Mouse (Mus musculus): ENCODE results near the gene Mecom. TPM values are rescaled to one million over a fixed set of nuclear protein-coding genes. Genes with fewer than 3 reads are reported as not detected.

The Mecom gene
- polyA plus RNA-seq, 1 experiment from 2014 or later: 10.2 TPM

DNA sequence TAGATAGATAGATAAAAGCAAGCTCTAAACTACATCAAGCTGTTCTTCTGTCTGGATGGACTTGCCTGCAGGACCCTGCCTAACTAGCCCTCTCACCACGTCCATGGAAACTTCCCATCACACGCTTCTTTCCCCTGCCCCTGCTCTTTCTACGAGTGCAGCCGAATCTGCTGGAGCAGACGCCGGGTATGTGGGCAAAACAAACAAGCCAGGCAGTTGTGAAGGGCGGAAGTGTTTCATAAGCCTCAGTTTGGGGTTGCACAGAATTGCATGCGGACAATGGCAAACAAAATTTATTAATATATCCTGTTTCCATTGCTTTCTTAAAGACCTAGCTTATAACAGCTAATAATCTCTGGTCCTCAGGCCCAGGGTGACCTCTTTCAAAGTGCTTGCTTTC is 91.9 kb downstream of the Mecom start:
- Histone ChIP-seq H3K9ac (ENCODE audit: low read depth, low read length) (no peak overlapping the region), H3K36me3 (ENCODE audit: control insufficient read depth, insufficient read depth, low read length) (no peaks in the 10 kb centered on the region), H3K27ac (ENCODE audit: low read length) (no peak overlapping the region), H3K27me3 (replicated peaks; ENCODE audit: control insufficient read depth, insufficient read depth, low read length) (no peaks in the 10 kb centered on the region), H3K9me3 (ENCODE audit: control insufficient read depth, low read length) (no peaks in the 10 kb centered on the region), H3K4me1 (ENCODE audit: control insufficient read depth, insufficient read depth, low read length) (no peaks in the 10 kb centered on the region), H3K4me2 (ENCODE audit: low read depth, low read length) (no peak overlapping the region), H3K4me3 (ENCODE audit: low read length) (no peak overlapping the region)
- 58% methylated on average over 8 of the region's 8 CpGs for WGBS
- no peak for ATAC-seq

DNA sequence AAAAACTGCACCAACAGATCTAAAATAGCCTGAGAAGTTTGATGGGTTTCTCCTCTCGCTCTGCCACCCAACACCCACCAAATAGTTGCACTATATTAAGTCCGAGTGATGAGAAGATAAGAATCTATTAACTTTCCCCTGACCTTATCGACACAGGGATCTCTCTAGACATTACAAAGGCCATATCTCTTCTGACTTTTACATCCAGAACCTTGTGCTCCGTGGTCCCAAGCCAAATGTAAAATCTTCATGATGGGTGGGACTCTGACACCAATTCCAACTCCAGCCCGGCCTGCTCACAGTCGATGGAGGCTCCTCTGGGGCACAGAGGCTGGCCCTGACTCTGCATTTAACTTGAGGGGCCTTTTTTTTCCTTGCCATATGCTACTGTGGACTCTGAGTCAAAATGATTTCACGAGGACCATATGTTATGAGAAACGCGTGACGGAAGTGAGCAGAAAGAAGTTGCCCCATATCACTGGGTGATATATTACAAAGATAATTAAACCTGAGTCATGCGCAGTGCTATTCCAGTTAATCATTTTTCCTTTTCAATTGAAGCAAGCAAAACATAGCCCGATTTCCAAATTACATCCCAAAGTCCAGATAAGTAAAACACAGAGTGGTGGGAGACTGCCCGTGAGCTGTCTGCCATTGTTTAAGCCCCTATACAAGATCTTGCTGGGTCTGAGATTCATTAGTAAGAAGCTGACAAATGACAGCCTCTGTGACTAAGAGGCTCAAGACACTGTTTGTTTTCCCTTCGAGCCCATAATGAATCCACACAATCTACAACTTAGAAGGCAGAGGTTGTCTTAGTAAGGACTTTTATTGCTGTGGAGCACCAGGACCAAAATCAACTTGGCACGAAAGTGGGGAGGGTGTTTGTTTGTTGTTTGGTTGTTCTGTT is 94.0 kb downstream of the Mecom start:
- ATAC-seq: peak; percentile 78
- H3K36me3 ChIP-seq (ENCODE audit: control insufficient read depth, insufficient read depth, low read length): no peaks in the 10 kb centered on the region
- no peak overlapping the region for H3K9ac ChIP-seq (ENCODE audit: low read depth, low read length)
- no peaks in the 10 kb centered on the region for H3K9me3 ChIP-seq (ENCODE audit: control insufficient read depth, low read length)
- H3K4me2 ChIP-seq (ENCODE audit: low read depth, low read length): no peak overlapping the region
- no peaks in the 10 kb centered on the region for H3K4me1 ChIP-seq (ENCODE audit: control insufficient read depth, insufficient read depth, low read length)
- no peak overlapping the region for H3K4me3 ChIP-seq (ENCODE audit: low read length)
- H3K27me3 ChIP-seq (replicated peaks; ENCODE audit: control insufficient read depth, insufficient read depth, low read length): no peaks in the 10 kb centered on the region
- H3K27ac ChIP-seq (ENCODE audit: low read length): no peak overlapping the region
- WGBS: 61% methylated on average over 15 of the region's 15 CpGs

DNA sequence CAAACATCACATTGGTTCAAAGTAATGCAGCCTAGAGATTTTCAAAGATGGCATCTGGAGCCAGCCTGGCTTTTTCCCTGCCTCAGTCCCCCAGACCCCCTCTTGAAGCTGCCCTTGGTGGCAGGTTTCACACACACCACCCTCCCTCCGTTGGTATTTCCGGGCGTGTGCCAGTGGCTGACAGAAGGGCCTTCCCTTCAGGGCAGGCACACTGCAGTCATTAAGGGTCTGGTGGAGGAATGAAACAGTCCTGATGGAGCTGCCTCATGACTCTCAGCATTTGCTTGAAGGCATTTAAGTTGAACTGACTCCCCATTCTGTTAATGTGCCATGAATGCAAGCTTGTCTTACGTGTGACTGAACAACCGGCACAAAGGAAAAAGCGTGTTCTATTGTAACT is 94.8 kb downstream of the Mecom start:
- Histone ChIP-seq H3K4me2 (ENCODE audit: low read depth, low read length) (no peak overlapping the region), H3K9ac (ENCODE audit: low read depth, low read length) (no peak overlapping the region), H3K27me3 (replicated peaks; ENCODE audit: control insufficient read depth, insufficient read depth, low read length) (no peaks in the 10 kb centered on the region), H3K4me3 (ENCODE audit: low read length) (no peak overlapping the region), H3K4me1 (ENCODE audit: control insufficient read depth, insufficient read depth, low read length) (no peaks in the 10 kb centered on the region), H3K36me3 (ENCODE audit: control insufficient read depth, insufficient read depth, low read length) (no peaks in the 10 kb centered on the region), H3K27ac (ENCODE audit: low read length) (no peak overlapping the region), H3K9me3 (ENCODE audit: control insufficient read depth, low read length) (no peaks in the 10 kb centered on the region)
- ATAC-seq: no peak
- WGBS: 77% methylated on average over 6 of the region's 6 CpGs

DNA sequence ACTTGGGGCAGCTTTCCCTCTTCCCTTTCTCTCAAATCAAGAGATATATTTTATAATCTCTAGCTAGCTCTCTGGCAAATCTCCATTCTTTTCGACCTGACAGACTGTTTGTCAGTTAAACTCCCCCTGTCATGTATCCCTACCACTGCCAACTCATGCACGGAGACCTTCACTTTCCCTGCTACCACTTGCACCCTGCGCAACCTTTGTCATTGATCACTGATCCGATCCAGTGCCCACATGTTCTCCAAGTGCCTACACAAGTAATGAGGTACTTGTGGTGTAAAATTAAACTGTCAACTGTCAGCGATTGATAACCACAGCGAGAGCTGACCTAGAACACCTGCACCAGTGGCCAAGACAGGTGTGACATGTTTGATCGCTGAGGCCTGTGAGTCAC is 95.3 kb downstream of the Mecom start:
- no peak for ATAC-seq
- H3K27ac ChIP-seq (ENCODE audit: low read length): no peak overlapping the region
- no peaks in the 10 kb centered on the region for H3K9me3 ChIP-seq (ENCODE audit: control insufficient read depth, low read length)
- H3K4me2 ChIP-seq (ENCODE audit: low read depth, low read length): no peak overlapping the region
- H3K4me1 ChIP-seq (ENCODE audit: control insufficient read depth, insufficient read depth, low read length): no peaks in the 10 kb centered on the region
- H3K36me3 ChIP-seq (ENCODE audit: control insufficient read depth, insufficient read depth, low read length): no peaks in the 10 kb centered on the region
- WGBS: 77% methylated on average over 7 of the region's 7 CpGs
- H3K9ac ChIP-seq (ENCODE audit: low read depth, low read length): no peak overlapping the region
- no peak overlapping the region for H3K4me3 ChIP-seq (ENCODE audit: low read length)
- no peaks in the 10 kb centered on the region for H3K27me3 ChIP-seq (replicated peaks; ENCODE audit: control insufficient read depth, insufficient read depth, low read length)

DNA sequence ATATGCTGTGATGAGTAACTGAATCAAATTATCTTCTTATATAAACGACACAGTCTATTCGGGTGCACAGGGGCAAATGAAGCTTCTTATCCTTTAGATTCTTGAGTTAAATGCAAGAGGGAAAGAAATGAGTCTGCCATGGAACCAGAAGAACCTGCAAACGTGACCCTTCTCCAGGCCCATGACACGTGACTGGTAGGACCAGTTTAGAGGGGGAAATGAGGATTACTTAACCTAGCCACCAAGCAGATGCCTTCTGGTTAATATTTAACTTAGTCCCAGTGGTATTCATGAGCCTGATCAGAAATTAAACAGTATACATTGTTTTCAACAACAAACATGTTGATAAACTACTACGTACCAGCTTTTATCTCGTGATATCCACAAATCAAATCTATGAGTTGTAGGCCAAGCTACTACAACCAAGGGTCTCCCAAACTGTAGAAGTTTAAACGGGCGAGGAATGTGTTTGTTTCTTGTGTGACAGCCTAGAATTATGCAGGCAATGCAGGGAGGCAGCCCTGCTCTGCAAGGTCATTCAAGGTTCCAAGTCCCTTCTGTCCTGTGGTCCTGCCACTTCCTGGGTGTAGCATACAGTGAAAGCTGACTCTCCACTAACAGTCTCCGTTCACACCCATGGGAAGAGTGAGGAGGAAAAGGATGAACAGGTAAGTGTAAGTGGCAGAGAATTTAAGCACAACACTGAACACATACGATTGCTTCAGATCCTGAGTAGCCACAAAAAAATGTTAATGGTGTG is 97.4 kb downstream of the Mecom start:
- Histone ChIP-seq H3K9me3 (ENCODE audit: control insufficient read depth, low read length) (no peaks in the 10 kb centered on the region), H3K4me1 (ENCODE audit: control insufficient read depth, insufficient read depth, low read length) (no peaks in the 10 kb centered on the region), H3K4me2 (ENCODE audit: low read depth, low read length) (no peak overlapping the region; the same call in 1 of the 2 replicates), H3K27ac (ENCODE audit: low read length) (peak overlapping the region; percentile 40; the same call in 1 of the 2 replicates), H3K27me3 (replicated peaks; ENCODE audit: control insufficient read depth, insufficient read depth, low read length) (no peaks in the 10 kb centered on the region), H3K4me3 (ENCODE audit: low read length) (no peak overlapping the region), H3K9ac (ENCODE audit: low read depth, low read length) (no peak overlapping the region), H3K36me3 (ENCODE audit: control insufficient read depth, insufficient read depth, low read length) (no peaks in the 10 kb centered on the region)
- 52% methylated on average over 10 of the region's 10 CpGs for WGBS
- ATAC-seq: peak; percentile 89

DNA sequence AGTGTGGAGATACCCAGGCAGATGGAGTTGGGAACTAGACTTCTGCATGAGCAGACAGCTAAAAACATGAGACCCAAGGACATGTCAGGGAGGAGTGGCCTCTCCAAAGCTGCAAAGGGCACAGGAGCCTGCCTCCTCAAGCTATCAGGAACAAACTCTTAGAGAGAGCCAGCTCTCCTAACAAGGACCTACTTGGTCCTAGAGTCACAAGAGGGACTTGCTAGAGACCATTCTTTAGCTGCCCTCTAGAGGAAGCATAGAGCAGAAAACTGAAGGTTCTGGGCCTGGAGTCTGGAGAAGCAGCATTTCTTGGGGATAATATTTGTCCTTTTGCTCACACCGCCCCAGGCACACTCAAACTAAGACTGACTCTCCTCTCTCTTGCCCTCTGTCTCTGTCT is 99.2 kb downstream of the Mecom start:
- no peak for ATAC-seq
- H3K9me3 ChIP-seq (ENCODE audit: control insufficient read depth, low read length): no peaks in the 10 kb centered on the region
- no peak overlapping the region for H3K4me2 ChIP-seq (ENCODE audit: low read depth, low read length)

DNA sequence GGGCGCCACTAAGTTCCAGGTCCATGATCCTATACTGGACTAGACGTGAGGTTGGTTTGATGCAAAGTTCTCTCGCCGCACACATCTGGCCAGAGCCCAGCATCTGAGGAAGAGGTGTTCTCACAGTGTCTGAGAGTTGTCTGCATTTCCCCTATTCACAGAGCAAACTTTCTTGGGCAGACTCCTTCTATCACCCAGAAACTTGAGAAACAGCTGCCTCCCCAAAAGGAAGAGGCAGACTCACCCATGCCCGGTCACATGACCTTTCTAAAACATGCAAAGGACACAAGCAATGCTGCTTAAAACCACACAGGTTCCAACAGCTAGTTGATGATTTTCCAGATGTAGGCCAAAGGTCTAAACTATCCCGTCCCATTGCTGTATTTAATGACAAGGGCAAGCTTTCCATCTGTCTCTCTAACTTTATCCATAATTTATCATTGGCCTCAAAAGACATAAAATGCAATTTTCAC is 101.8 kb downstream of the Mecom start:
- no peaks in the 10 kb centered on the region for H3K36me3 ChIP-seq (ENCODE audit: control insufficient read depth, insufficient read depth, low read length)
- no peak for ATAC-seq
- no peaks in the 10 kb centered on the region for H3K4me1 ChIP-seq (ENCODE audit: control insufficient read depth, insufficient read depth, low read length)
- 87% methylated on average over 6 of the region's 6 CpGs for WGBS
- no peak overlapping the region for H3K27ac ChIP-seq (ENCODE audit: low read length)
- no peaks in the 10 kb centered on the region for H3K9me3 ChIP-seq (ENCODE audit: control insufficient read depth, low read length)
- no peak overlapping the region for H3K4me3 ChIP-seq (ENCODE audit: low read length)
- no peak overlapping the region for H3K4me2 ChIP-seq (ENCODE audit: low read depth, low read length)
- H3K27me3 ChIP-seq (replicated peaks; ENCODE audit: control insufficient read depth, insufficient read depth, low read length): no peaks in the 10 kb centered on the region
- no peak overlapping the region for H3K9ac ChIP-seq (ENCODE audit: low read depth, low read length)

More for the DNA sequence above, 99.2 kb downstream of the Mecom start:
- WGBS: 95% methylated on average over 1 of the region's 1 CpGs
- Histone ChIP-seq H3K4me1 (ENCODE audit: control insufficient read depth, insufficient read depth, low read length) (no peaks in the 10 kb centered on the region), H3K9ac (ENCODE audit: low read depth, low read length) (no peak overlapping the region), H3K27ac (ENCODE audit: low read length) (no peak overlapping the region), H3K36me3 (ENCODE audit: control insufficient read depth, insufficient read depth, low read length) (no peaks in the 10 kb centered on the region), H3K4me3 (ENCODE audit: low read length) (no peak overlapping the region), H3K27me3 (replicated peaks; ENCODE audit: control insufficient read depth, insufficient read depth, low read length) (no peaks in the 10 kb centered on the region)

DNA sequence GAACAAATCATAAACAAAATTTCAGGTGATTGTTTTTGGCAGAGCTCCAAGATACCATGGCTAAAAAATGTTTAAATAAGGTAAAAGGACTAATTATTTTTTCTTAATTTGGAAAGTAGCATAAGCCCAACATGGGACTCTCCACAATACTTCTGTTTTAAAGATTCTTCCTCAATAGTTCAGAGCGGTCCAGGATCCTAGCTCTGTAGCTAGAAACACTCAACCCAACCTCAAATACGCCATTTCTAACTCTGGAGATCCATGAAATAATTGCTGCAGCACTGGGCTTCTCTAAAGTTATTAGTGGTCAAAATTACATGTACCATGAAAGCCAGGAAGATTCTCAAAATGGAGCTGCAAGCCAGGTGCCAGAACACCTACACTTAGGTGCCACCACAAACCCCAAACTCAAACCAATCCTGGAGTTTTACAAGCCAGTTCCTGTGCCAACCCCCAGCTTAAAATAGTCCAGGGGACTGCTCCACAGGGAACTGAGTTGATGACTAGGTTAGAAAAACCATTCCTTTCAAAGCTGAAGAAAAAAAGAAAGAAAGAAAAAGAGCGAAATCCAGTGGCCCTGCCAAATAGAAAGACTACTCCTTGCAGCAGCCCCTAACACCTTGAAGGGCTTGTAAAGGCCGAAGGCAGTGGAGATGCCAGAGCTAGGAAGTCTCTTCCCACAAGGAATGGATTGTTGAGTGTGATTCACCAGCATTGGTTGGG is 102.4 kb downstream of the Mecom start:
- Histone ChIP-seq H3K9ac (ENCODE audit: low read depth, low read length) (no peak overlapping the region), H3K36me3 (ENCODE audit: control insufficient read depth, insufficient read depth, low read length) (no peaks in the 10 kb centered on the region), H3K4me2 (ENCODE audit: low read depth, low read length) (no peak overlapping the region), H3K27me3 (replicated peaks; ENCODE audit: control insufficient read depth, insufficient read depth, low read length) (no peaks in the 10 kb centered on the region), H3K9me3 (ENCODE audit: control insufficient read depth, low read length) (no peaks in the 10 kb centered on the region), H3K27ac (ENCODE audit: low read length) (no peak overlapping the region), H3K4me1 (ENCODE audit: control insufficient read depth, insufficient read depth, low read length) (no peaks in the 10 kb centered on the region), H3K4me3 (ENCODE audit: low read length) (no peak overlapping the region)
- no peak for ATAC-seq
- 95% methylated on average over 4 of the region's 4 CpGs for WGBS

DNA sequence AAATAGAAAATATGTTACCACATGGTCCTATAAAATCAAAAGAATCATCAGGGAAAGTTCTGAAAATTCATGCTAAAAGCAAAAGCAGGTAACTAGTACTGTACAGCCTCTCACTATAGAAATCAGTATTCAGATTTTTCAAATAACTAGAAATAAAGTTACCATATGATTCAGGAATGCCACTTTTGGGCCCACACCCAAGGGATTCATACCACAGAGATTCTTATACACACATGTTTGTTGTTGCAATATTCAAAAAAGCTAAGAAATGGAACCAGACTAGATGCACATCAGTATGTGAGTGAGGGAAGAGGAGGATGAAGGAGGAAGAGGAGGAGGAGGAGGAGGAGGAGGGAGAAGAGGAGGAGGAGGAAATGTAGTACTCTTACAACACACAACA is 106.2 kb downstream of the Mecom start:
- Histone ChIP-seq H3K27me3 (replicated peaks; ENCODE audit: control insufficient read depth, insufficient read depth, low read length) (no peaks in the 10 kb centered on the region), H3K9me3 (ENCODE audit: control insufficient read depth, low read length) (no peaks in the 10 kb centered on the region), H3K4me1 (ENCODE audit: control insufficient read depth, insufficient read depth, low read length) (no peaks in the 10 kb centered on the region), H3K36me3 (ENCODE audit: control insufficient read depth, insufficient read depth, low read length) (no peaks in the 10 kb centered on the region), H3K4me2 (ENCODE audit: low read depth, low read length) (no peak overlapping the region), H3K4me3 (ENCODE audit: low read length) (no peak overlapping the region), H3K27ac (ENCODE audit: low read length) (no peak overlapping the region), H3K9ac (ENCODE audit: low read depth, low read length) (no peak overlapping the region)
- no peak for ATAC-seq
